Mouse (Mus musculus) spleen, adult 2 months (tissue): Measurements from ENCODE around the gene Cdh23.

Experiments used
- CTCF ChIP-seq: fragments of 200-500 bp; IDR thresholded peaks from 2 replicates; pipeline ENCODE4 v1.5.1; 2011; ENCODE audit warnings: mild to moderate bottlenecking, inconsistent platforms; ENCODE audit not compliant: insufficient read depth, insufficient read length, insufficient replicate concordance; ENCODE audit errors: extremely low read depth
- POLR2A ChIP-seq: fragments of 200-500 bp; IDR thresholded peaks from 2 replicates; pipeline ENCODE4 v1.6.1; 2011; ENCODE audit warnings: low read depth, low read length, inconsistent platforms

GRCm38 (mm10) chr10:60287161-60287560, 409.1 kb downstream of the Cdh23 start:
- TF ChIP-seq POLR2A (no peak), CTCF (no peak)
